Mouse (Mus musculus) small intestine, adult 2 months (tissue): Measurements from ENCODE around the gene Amotl1. TPM values are rescaled to one million over a fixed set of nuclear protein-coding genes. Genes with fewer than 3 reads are reported as not detected.

Experiments
- H3K27ac ChIP-seq: fragments of 200-500 bp; 2 replicates; pipeline ENCODE4 v1.5.1; 2012; ENCODE audit warnings: low read depth, low read length, control low read depth, inconsistent platforms; ENCODE audit not compliant: insufficient read depth
- H3K27me3 ChIP-seq: fragments of 200-500 bp; 2 replicates; pipeline ENCODE4 v1.6.1; 2012; ENCODE audit warnings: mild to moderate bottlenecking, moderate library complexity, low read length, inconsistent platforms; ENCODE audit not compliant: control insufficient read depth, insufficient read depth
- H3K36me3 ChIP-seq: fragments of 200-500 bp; 2 replicates; pipeline ENCODE4 v1.6.1; 2012; ENCODE audit warnings: mild to moderate bottlenecking, low read length, control low read depth, inconsistent platforms; ENCODE audit not compliant: control insufficient read depth, insufficient read depth
- H3K4me1 ChIP-seq: fragments of 200-500 bp; 2 replicates; pipeline ENCODE4 v1.6.1; 2012; ENCODE audit warnings: low read length, inconsistent platforms, mixed read lengths; ENCODE audit not compliant: control insufficient read depth, insufficient read depth, insufficient read length
- H3K4me3 ChIP-seq: fragments of 200-500 bp; 2 replicates; pipeline ENCODE4 v1.5.1; 2012; ENCODE audit warnings: low read depth, mild to moderate bottlenecking, control low read depth, inconsistent platforms, low read length, moderate library complexity
- CTCF ChIP-seq: fragments of 200-500 bp; IDR thresholded peaks from 2 replicates; pipeline ENCODE4 v1.5.1; 2012; ENCODE audit warnings: low read depth, mild to moderate bottlenecking, control low read depth, inconsistent platforms, low read length, moderate library complexity, mixed read lengths; ENCODE audit not compliant: insufficient replicate concordance, insufficient read length; ENCODE audit errors: extremely low read depth
- POLR2A ChIP-seq: fragments of 200-500 bp; IDR thresholded peaks from 2 replicates; pipeline ENCODE4 v1.6.1; 2012; ENCODE audit warnings: low read depth, mild to moderate bottlenecking, control low read depth, inconsistent platforms, low read length, moderate library complexity
- WGBS: fragments of 180-500 bp; shearing (Covaris S2); methylation state at CpG from one replicate; pipeline ENCODE4 v1.1.7; 2018; 5-methylcytosine and 5-hydroxymethylcytosine counted together
- polyA plus RNA-seq: library from polyadenylated mRNA; depleted of rRNA; stranded (reverse); fragments of >200 nt; gene quantifications from 2 replicates; pipeline ENCODE4 v1.2.3, GENCODE M21; 2012

The Amotl1 gene
- polyA plus RNA-seq, 1 experiment: 9.4 TPM

- Histone ChIP-seq H3K4me3 (no peak overlapping the region), H3K4me1 (no peaks in the 10 kb centered on the region), H3K36me3 (no peaks in the 10 kb centered on the region), H3K27ac (no peak overlapping the region), H3K27me3 (no peaks in the 10 kb centered on the region)
- TF ChIP-seq CTCF: no peak
- no peak for TF ChIP-seq POLR2A
- WGBS: 59% methylated on average over 9 of the region's 9 CpGs
Observed at GRCm38 (mm10) chr9:14544034-14544757, 100.7 kb downstream of the Amotl1 start.

DNA sequence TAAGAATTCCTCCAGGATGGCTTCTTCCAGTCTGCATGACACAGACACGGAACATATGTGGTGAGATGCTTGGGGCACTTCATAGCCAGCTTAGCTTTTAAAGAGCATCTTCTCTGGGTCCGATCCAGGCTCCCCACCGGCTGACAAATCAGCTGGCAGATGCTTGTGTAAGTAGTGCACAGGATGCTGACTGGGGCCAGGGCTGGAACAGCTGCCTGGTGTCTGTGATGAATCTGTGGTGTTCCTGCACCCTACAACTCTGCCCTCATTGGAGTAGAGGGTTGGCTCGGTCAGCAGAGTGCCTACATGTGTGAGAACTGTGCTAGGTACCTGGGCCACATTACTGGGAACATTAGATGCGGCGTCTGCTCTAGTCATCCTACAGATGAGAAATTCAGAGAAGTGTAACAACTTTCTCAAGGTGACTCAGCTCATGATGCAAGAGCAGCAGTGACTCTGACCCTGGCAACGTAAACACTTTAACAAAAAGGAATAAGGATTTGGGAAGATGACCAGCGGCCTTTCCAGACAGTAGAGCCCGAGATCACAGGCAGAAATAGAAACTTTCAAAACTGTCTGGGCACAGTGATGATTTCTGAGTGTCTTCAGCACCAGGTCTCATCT lies 109.9 kb downstream of the Amotl1 start:
- no peak overlapping the region for H3K27ac ChIP-seq
- WGBS: 76% methylated on average over 9 of the region's 9 CpGs
- no peak overlapping the region for H3K4me3 ChIP-seq
- TF ChIP-seq POLR2A (no peak), CTCF (no peak)
- no peaks in the 10 kb centered on the region for H3K27me3 ChIP-seq
- no peaks in the 10 kb centered on the region for H3K36me3 ChIP-seq
- 0 out of 2 replicates have a peak, but pooled peaks cover 1% of the 10 kb centered on the region for H3K4me1 ChIP-seq

- WGBS: 86% methylated on average over 2 of the region's 2 CpGs
- TF ChIP-seq POLR2A: no peak
- TF ChIP-seq CTCF: no peak
- Histone ChIP-seq H3K4me1 (0 out of 2 replicates have a peak, but pooled peaks cover 2% of the 10 kb centered on the region), H3K4me3 (no peak overlapping the region), H3K27ac (no peak overlapping the region), H3K36me3 (no peaks in the 10 kb centered on the region), H3K27me3 (no peaks in the 10 kb centered on the region)
Observed at GRCm38 (mm10) chr9:14533659-14534058, 111.2 kb downstream of the Amotl1 start.

GRCm38 (mm10) chr9:14532283-14532682 lies 112.6 kb downstream of the Amotl1 start:
- no peaks in the 10 kb centered on the region for H3K27me3 ChIP-seq
- no peak overlapping the region for H3K27ac ChIP-seq
- no peak for TF ChIP-seq CTCF
- TF ChIP-seq POLR2A: no peak
- H3K4me3 ChIP-seq: no peak overlapping the region
- 61% methylated on average over 3 of the region's 3 CpGs for WGBS
- H3K4me1 ChIP-seq: 0 out of 2 replicates have a peak, but pooled peaks cover 2% of the 10 kb centered on the region
- H3K36me3 ChIP-seq: no peaks in the 10 kb centered on the region

DNA sequence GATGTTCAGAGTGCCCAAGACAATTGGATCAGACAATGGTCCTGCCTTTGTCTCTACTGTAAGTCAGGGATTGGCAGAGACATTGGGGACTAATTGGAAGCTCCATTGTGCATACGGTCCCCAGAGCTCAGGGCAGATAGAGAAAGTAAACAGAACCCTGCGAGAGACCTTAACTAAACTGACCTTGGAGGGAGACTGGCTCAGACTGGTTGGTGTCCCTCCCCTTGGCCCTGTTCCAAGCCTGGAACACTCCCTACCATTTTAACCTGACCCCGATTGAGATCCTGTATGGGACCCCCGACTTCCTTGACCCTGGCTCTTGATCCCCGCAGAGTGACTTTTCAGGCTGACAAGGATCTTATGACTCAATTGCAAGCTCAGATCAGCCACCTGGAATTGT lies 114.9 kb downstream of the Amotl1 start:
- no peak overlapping the region for H3K27ac ChIP-seq
- no peaks in the 10 kb centered on the region for H3K27me3 ChIP-seq
- H3K4me3 ChIP-seq: no peak overlapping the region
- 0 out of 2 replicates have a peak, but pooled peaks cover 2% of the 10 kb centered on the region for H3K4me1 ChIP-seq
- TF ChIP-seq POLR2A: no peak
- no peak for TF ChIP-seq CTCF
- H3K36me3 ChIP-seq: no peaks in the 10 kb centered on the region
- 30% methylated on average over 5 of the region's 5 CpGs for WGBS

- TF ChIP-seq CTCF (peak; percentile 86; the same call in 1 of the 2 replicates), POLR2A (no peak)
- WGBS: 4% methylated on average over 4 of the region's 4 CpGs
Observed at GRCm38 (mm10) chr9:14523408-14524043, 121.3 kb downstream of the Amotl1 start.

GRCm38 (mm10) chr9:14521695-14522094 lies 123.2 kb downstream of the Amotl1 start:
- no peaks in the 10 kb centered on the region for H3K36me3 ChIP-seq
- H3K4me1 ChIP-seq: no peaks in the 10 kb centered on the region
- no peaks in the 10 kb centered on the region for H3K27me3 ChIP-seq
- no peak overlapping the region for H3K27ac ChIP-seq
- H3K4me3 ChIP-seq: no peak overlapping the region
- 31% methylated on average over 2 of the region's 2 CpGs for WGBS
- TF ChIP-seq CTCF (no peak), POLR2A (no peak)

More at GRCm38 (mm10) chr9:14523408-14524043, 121.3 kb downstream of the Amotl1 start:
- Histone ChIP-seq H3K36me3 (no peaks in the 10 kb centered on the region), H3K4me3 (no peak overlapping the region), H3K27me3 (no peaks in the 10 kb centered on the region), H3K4me1 (no peaks in the 10 kb centered on the region), H3K27ac (no peak overlapping the region)
